Mouse (Mus musculus): ENCODE data around the gene Dhrs3.

Gene Dhrs3

DNA sequence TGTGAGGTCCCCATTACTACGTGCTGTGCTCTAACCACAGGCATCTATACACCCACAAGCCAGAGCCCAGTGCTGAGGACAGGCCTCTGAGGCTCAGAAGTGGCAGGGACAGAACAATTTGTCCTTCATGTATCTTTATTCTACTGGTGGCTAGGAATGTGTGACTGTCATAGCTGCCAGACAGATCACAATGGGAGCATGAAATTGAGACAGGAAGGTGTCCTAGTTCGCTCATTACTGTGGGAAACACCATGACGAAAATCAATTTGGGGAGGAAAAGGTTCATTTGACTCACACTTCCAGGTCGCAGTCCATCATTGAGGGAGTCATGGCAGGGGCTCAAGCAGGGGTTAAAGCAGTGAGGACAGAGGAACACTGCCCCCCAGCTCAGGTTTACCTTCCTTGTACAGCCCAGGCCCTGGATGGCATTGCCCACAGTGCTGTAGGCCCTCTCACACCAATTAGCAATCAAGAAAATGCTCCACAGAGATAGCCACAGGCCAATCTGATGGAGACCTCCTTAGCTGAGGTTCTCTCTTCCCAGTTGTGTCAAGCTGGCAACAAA is 47.3 kb downstream of the Dhrs3 start:
- DNase-seq (ENCODE audit: low spot score), result no peak

DNA sequence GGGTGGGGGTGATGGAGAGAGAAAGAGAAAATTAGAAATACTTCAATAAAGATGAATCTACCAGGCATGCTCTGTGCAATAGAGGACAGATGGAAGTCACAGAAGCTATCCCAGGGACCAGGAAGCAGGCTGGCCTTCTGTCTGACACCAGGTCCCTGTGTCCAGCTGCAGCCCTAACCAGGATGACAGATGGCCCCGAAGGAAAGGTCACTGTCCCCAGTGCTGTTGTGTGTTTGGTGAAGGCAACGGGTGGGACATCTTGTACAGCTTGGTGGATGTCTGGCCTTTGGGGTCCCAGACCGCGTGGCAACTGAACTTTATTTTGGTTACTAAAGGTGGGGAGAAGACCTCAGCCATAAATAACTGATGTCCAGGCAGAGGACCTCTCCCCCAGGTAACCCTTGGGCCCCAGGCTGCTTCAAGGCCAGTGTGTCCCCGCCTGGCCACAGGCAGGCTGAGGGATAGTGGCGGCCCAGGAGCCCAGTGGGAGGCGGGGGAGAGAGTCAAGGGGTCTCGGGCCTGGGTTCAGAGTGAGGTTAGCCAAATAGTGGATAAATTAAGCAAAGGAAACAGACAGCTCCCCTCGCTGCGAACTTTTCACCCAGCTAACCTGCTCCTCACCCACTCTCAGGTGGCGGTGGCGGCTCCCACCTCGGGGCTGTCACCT is 48.3 kb downstream of the Dhrs3 start:
- no peak for DNase-seq (ENCODE audit: low spot score)

DNA sequence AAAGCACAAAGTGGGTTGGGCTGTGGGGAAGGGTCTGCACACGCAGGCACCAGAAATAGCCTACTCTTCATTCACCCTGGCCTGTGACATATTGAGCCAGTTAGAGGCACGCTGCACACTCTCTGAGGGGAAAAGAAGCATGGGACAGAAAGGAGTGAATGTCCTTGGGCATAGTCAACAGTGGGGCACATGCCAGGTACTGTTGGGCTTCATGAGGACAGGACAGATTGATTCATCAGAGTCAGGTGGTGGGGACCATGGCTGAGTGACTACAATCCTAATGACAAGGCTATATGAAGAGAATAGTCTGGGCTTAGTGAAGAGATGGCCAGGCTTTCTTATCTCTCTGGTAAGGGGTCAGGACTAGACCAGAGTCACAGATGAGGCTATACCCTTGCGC is 49.8 kb downstream of the Dhrs3 start:
- DNase-seq (ENCODE audit: low spot score), result no peak

DNA sequence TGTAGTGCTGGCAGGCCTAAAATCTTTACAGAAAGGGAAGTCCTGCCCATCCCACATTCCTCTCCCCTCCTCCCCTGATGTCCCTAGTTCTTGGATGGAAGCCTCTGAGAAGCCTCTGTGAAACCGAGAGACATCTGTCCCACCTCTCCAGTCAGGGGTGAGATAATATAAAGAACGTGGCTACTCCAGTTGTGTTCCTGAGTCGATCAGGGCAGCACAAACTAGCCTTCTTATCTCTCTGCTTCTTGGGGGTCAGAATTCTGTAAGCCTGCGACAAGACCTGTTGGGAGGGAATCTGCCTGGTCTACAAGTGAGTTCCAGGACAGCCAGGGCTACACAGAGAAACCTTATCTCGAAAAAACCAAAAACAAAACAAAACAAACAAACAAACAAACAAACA is 50.6 kb downstream of the Dhrs3 start:
- DNase-seq (ENCODE audit: low spot score), result no peak

DNA sequence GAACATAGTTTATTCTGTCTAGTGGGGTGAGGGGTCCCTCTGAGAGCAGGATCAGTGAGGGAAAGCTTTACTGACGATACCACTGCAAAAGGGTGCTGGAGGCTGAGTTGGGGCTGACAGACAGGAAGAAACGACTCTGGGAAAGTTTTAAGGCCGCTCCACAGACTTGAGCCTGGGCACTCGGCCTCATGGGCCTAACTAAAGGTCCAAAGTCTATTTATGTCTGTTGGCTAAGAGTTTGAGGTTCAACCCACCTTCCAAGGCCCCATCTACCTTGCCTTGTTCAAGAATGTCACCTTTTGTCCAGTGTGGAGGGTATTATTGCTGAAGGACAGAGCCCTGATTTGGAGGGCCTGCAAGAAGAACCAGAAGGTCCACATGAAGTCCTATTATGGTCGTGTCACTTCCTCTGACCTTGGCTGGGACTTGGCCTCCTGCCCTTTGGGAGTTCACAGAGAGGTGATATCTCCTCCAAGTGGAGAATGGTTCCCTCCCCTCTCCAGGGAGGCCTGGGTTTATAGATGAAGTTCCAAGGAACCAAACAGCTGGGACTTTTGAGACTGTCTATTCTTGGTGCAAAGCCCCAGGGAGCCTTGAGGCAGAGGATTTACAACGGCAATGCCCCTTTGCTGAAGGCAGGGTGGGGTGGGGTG is 55.2 kb downstream of the Dhrs3 start:
- DNase-seq (ENCODE audit: low spot score), result no peak

DNA sequence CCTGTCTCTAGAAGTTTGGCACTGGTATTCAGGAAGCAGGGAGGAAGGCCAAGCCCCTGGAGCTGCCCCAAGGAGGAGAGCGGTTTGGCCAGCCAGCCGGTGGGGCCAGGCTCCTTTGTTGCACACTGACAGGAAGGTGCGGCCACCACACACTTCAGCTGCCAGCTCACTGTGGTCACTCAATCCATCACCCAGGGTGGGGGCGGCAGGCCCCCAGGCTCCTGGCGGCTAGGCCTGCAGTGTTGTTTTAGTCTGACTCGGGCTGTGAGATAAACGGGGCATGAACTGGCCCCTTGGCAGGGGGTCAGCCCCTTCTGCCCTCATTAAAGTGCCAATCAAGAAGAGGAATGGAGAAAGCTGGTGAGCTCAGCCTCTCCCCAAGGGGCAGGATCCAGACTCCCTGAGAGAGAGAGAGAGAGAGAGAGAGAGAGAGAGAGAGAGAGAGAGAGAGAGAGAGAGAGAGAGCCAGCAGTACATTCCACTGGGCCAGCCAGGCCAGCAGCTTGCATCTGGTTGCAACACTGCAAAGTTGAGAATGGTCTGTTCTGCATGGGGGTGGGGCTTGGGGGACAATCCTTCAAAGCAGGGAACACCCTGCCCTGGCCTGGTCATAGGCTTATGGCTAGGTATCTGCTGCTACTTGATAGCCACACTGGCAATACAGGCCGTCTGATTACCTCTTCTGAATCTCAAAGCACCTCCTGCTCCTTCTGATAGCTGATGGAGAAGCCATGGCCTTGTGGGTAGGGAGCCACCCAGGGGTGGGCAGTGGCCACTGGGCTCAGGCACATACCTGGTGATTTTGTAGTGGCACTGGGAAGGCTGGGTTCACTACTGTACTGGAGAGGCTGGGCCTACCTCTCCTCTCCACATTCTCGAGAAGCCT is 57.1 kb downstream of the Dhrs3 start:
- no peak for DNase-seq (ENCODE audit: low spot score)

DNA sequence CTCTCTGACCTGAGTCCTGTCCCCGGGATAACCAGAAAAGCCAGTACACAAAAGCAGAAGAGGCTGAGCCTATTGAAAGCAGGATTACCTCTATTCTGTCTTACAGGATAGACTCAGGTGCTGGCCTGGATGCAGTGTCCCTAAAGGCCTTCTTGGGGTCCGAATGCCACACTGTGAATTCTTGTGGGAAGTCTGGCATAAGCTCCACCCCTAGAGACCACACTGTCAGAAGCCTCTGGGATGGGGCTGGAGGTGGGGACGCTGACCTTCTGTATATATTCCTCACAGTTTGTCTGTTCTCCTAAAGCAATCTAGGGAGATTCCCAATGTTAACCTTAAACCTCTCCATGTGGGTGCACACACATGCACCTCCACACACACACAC is 57.7 kb downstream of the Dhrs3 start:
- DNase-seq (ENCODE audit: low spot score), result no peak

DNA sequence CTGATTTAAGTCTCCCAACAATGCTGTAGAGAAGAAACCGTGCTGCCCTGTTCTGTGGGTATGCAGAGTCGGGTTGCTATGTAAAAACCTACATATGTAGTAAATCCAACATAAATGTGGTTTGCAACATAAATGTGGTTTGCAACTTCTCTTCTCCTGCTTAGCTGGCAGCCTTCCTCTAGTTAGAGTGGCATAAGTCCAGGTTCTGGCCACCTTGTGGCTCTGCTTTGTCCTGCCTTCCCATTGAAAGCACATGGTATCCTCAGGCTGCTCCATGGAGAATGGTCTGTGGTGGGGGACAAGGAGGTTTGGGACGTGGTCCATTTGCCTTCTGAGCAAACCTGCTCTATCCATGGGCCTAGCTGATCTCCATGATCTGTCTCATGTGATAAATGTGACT is 58.3 kb downstream of the Dhrs3 start:
- no peak for DNase-seq (ENCODE audit: low spot score)

DNA sequence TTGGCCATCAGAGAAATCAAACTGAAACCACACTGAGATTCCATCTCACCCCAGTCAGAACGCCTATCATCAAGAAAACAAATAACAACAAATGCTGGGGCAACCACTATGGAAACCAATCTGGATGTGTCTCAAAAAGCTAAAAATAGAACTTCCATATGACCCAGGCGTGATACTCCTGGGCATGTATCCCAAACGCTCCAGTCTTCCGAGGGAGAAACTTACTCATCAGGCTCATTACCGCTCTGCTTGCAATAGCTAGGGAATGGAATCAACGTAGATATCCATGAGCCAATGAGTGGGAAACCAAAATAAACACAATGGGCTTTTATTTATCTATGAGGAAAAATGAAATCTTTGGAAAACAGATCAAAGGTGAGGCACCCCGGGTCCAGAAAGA is 59.2 kb downstream of the Dhrs3 start:
- no peak for DNase-seq (ENCODE audit: low spot score)

DNA sequence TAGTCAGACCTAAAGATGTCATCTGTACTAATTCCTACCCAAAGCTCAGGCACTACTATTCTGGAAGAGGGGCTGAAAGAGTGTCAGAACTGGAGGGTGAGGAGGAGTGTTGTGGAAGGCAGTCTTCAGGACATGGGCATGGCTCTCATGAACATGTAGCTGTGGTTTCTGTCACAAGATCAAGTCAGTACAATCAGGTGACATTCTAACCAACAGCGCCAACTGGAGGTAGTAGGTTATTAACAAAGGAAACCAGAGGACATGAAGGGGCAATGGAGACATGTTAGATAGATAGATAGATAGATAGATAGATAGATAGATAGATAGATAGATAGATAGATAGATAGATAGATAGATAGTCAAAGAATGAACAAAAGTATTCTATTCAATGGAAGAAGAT is 60.8 kb downstream of the Dhrs3 start:
- no peak for DNase-seq (ENCODE audit: low spot score)

DNA sequence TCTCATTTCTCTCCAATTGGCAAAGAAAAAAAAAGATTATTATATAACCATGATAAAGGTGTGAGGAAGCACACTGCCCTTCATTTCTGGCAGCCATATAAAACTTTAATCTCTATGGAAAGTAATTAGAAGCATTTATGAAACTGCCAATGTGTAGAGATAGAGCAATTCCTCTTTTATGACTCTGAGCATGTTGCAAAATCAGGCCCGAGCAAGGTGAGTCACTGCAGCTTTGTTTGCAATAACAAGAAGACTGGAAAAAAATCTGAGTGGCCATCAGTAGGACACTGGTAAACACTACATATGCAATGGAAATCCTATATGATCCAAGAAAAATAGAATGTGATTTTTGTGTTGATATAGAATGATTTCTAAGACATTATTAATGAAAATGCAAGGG is 63.2 kb downstream of the Dhrs3 start:
- no peak for DNase-seq (ENCODE audit: low spot score)

DNA sequence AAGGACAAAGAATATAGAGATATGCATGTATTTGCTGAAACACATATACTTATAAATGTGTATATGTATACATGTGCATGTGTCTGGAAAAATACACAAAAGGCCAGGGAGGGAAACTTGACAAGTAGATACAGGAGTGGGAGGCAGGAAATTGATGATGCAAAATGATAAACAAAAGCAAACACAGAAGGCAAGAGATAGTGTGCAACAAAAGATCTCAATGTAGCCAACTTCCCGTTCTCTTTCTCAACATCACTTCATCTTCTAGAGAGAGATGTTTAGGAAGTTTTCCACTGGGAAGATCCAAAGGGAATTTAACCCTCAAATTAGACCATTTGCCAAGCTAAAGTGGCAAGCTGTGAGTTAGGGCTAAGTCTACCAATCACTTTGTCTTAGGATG is 63.7 kb downstream of the Dhrs3 start:
- no peak for DNase-seq (ENCODE audit: low spot score)

DNA sequence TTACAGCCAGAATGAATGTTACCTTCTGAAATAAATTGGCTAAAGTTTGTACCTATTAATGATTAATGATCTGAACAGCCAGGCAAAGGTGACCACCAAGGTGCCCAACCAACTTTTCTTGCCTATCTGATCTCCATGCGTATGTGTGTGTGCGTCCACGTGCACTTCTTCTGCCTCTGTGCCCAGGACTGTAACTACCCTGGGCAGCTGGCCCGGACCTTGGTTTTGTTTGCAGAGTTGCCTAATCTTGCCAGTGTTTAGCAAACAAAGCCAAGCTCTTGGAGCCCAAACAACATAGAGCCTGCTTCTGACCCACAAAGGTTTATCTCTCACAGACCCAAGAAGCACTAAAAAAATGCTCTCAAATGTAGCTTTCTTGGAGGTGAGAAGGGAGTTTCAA is 64.6 kb downstream of the Dhrs3 start:
- no peak for DNase-seq (ENCODE audit: low spot score)

DNA sequence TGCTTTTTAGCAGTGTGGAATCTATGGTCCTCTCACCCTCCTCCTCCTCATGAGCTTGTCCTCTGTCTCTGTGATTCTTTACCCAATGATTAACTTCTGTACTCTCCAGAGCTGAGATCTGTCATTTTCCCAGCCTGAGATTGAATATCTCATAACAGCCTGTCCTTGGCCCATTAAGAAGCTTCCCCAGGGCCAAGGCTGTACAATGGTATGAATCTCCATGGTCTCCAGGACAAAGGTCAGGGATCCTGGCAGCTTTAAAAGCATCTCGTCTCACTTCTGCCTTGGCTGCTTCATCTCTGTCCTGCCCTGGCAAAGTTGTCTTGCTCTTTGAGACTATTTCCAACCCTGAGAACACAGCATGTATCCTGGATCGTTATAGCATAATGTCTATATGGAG is 65.1 kb downstream of the Dhrs3 start:
- no peak for DNase-seq (ENCODE audit: low spot score)

DNA sequence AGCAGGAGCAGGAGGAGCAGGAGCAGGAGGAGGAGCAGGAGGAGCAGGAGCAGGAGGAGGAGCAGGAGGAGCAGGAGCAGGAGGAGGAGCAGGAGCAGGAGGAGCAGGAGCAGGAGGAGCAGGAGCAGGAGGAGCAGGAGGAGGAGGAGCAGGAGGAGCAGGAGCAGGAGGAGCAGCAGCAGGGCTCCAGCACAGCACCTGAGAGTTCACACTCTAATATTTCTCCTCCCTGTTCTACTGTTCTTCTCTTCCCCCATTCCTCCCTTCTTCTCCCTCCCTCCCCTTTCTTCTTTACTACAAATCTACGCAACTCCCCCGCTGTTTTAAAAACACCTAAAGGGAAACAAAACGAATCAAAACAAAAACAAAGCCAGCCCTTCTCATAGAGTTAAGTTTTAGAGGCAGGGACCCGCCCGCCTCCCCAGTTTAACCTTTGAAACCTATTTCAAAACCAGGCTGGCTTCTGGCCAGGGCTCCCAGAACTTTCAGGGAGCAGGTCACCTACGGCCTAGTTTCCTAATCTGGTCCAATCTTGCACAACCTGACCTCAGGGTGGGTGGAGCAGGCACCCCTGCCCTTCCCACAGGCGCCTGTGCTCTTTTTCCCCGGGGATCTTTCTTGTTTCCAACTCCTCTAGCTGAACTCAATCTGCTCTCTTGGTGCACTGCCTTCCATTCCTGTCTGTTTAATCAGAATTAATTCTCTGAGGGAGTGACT is 67.7 kb downstream of the Dhrs3 start:
- DNase-seq (ENCODE audit: low spot score), result no peak

DNA sequence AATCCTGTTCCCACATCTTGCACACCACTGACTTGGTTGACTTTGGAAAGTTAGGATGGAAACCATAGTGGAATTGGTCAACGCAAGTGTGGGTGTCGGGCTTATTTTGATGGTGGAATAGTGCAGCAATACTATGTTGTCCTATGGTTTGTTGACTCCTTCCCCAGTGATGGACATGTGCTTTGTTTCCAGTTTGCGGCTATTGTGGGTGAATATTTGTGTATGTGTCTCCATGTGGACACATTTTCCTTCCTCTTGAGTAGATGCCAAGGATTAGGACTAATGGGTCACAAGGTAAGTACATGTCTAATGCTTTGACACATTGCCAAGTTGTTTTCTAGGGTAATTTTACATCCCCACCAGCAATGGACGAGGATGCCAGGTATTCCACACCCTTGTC is 68.6 kb downstream of the Dhrs3 start:
- no peak for DNase-seq (ENCODE audit: low spot score)

DNA sequence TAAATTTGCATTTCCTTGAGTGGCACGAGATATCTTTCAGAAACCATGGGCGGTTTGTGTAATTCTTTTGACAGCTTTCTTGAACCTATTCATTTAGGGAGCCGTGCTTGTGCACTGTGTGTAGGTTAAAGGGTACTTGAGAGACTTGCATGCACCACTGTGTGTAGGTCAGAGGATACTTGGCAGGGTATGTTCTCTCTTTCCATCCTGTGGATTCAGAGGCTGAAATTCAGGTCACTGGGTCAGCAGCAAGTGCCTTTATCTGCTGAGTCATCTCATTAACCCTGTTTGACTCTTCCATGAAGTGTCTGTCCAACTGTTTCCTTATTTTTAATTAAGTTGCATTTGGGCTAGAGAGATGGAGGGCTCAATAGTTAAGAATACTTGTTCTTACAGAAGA is 69.1 kb downstream of the Dhrs3 start:
- no peak for DNase-seq (ENCODE audit: low spot score)

DNA sequence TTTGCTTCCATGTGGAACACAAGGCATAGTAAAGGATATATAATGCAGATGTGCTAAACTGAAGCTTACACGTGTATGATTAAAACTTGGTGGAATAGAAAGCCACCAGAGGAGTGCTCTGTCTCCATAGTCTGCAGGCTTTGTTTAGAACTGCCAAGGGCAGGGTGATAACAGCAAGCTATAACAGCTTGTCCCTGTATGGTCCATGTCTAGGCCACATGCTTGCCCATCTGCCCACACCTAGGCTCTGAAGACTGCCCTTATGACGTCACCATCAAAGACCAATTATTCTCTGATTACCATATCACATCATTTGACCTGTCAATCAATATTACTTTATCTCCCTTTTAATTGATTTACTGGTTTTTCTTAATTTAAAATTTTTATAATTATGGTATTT is 72.6 kb downstream of the Dhrs3 start:
- no peak for DNase-seq (ENCODE audit: low spot score)

DNA sequence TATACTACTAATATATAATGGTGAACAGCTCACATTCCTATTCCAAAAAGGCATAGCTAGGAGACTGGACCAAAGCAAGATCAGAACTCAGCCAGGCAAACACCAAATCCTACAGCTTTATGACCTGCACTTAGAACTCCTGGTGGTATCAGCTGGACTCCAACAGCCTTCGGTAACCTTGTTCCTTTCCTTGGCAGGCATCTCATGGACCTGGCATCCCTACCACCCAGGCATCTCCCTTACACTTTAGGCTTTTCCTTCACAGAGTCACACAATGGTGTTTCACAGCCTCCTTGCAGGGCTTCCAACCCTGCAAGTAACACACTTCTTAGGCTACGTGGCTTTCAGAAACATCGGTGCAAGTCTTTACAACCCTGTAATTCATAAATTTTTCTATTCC is 75.7 kb downstream of the Dhrs3 start:
- DNase-seq (ENCODE audit: low spot score), result no peak

DNA sequence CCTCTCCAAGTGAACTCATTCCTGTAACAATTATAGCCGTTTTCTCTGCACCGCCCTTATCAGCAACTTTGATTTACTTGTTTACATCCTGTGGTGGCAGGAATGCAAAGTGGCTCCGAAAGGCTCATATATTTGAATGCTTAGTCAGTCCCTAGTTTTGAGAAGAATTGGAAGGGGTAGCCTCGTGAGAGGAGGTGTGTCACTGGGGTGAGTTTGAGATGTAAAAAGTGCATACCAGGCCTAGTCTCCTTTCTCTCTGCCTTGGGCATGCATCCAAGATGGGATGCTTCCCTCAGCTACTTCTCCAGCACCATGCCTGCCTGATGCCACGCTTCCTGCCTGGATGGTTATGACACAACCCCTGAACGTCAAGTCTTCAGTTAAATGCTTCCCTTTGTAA is 76.4 kb downstream of the Dhrs3 start:
- no peak for DNase-seq (ENCODE audit: low spot score)

DNA sequence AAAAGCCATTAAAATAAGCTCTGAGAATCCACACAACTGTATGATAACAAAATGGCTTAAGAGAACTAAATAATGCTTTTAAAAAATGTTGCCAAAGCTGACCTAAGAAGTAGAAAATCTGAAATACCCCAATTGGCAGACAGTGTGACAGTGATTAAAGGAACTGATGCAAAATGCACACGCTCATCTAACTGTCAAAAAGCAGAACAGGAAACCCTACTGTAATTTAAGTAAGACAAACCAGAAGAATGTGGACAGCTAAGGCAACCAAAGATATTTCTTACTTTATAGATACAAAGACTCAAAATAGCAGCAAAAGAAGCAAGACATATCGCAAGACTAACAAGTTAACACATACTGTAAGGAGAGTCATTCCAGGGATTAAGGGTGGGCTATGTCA is 78.4 kb downstream of the Dhrs3 start:
- DNase-seq (ENCODE audit: low spot score), result no peak

DNA sequence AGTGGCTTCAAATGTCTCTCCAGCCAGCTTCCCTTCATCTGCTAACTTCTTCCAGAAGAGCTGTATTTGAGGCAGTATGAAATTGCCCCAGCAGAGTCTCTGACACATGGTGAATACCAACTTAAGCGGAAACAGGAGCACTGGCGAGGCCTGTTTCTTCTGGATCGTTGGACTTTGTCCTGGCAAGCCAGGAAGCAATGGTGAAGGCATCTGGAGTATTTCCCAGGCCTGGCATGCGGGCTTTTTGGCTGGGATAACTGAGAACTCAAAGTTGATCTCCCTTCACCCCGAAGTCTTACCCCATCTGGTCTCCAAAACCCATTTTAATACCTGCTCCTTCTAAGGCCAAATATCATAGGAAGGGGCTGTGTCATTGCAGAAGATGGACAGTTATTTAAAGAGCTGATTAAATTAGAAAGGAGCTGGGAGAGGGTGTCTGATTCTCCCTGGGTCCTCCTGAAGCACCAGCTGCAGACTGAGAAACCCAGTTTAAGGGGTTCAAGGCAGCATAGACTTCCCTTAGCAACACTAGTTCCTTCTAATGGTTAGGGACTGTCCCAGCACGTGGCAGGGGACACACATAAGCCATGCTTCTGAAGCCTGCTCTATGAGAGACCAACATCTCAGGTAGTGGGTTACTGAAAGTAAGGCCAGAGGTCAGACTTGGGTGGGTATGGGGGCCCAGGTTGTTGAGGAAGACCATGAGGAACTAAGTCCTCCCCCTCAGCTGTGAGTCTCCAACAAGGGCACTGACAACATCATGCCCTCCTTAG is 80.5 kb downstream of the Dhrs3 start:
- DNase-seq (ENCODE audit: low spot score), result no peak

Data from layer of hippocampus, adult 11-12 months (tissue).